Mouse (Mus musculus) liver, embryonic 14.5 days (tissue): ENCODE data around the gene Trib3.

Experiments used
- CTCF ChIP-seq: IDR thresholded peaks from 2 replicates; pipeline ENCODE4 v1.5.1; 2016; ENCODE audit warnings: antibody characterized with exemption, low read depth, control low read depth
- EP300 ChIP-seq: IDR thresholded peaks from 2 replicates; pipeline ENCODE4 v1.6.1; 2016; ENCODE audit warnings: antibody characterized with exemption, low read depth

GRCm38 (mm10) chr2:152288046-152288445 is 55.8 kb downstream of the Trib3 start:
- TF ChIP-seq CTCF (no peak), EP300 (no peak)
